Mouse (Mus musculus) liver, embryonic 13.5 days (tissue): Measurements from ENCODE around the gene Gm20458. TPM values are rescaled to one million over a fixed set of nuclear protein-coding genes. Genes with fewer than 3 reads are reported as not detected.
A peak's percentile ranks its signal among the peaks of the same experiment; 100 is the strongest.

Source experiments
- ATAC-seq: fragments of 200-750 bp; cut with Nextera tagmentation; 2 replicates; pipeline ENCODE4 v1.8.0; 2017; ENCODE audit warnings: low read depth, mild to moderate bottlenecking, moderate number of reproducible peaks, moderate library complexity
- DNase-seq: peaks from one replicate; pipeline ENCODE4 v3.0.0; 2022
- H3K27ac ChIP-seq: fragments of 300-500 bp; sonication (generic); 2 replicates; pipeline ENCODE4 v1.5.1; 2015; ENCODE audit warnings: moderate library complexity, mild to moderate bottlenecking, inconsistent platforms
- H3K27me3 ChIP-seq: fragments of 300-500 bp; sonication (generic); 2 replicates; pipeline ENCODE4 v1.6.1; 2015; ENCODE audit warnings: mild to moderate bottlenecking, inconsistent platforms
- H3K36me3 ChIP-seq: fragments of 300-500 bp; sonication (generic); 2 replicates; pipeline ENCODE4 v1.6.1; 2015; ENCODE audit warnings: mild to moderate bottlenecking, inconsistent platforms
- H3K4me1 ChIP-seq: fragments of 300-500 bp; sonication (generic); replicated peaks from 2 replicates; pipeline ENCODE4 v1.6.1; 2015; ENCODE audit warnings: inconsistent platforms
- H3K4me2 ChIP-seq: fragments of 300-500 bp; sonication (generic); 2 replicates; pipeline ENCODE4 v1.6.1; 2015; ENCODE audit warnings: inconsistent platforms, mild to moderate bottlenecking, moderate library complexity
- H3K4me3 ChIP-seq: fragments of 300-500 bp; sonication (generic); replicated peaks from 2 replicates; pipeline ENCODE4 v1.5.1; 2015; ENCODE audit warnings: mild to moderate bottlenecking, inconsistent platforms
- H3K9ac ChIP-seq: fragments of 300-500 bp; sonication (generic); 2 replicates; pipeline ENCODE4 v1.6.1; 2015; ENCODE audit warnings: mild to moderate bottlenecking, inconsistent platforms
- H3K9me3 ChIP-seq: fragments of 300-500 bp; sonication (generic); replicated peaks from 2 replicates; pipeline ENCODE4 v1.6.1; 2016; ENCODE audit warnings: inconsistent platforms
- WGBS: fragments of 180-500 bp; shearing (Covaris S2); methylation state at CpG from one replicate; pipeline ENCODE4 v1.1.7; 2015; ENCODE audit not compliant: insufficient replicate concordance; 5-methylcytosine and 5-hydroxymethylcytosine counted together
- polyA plus RNA-seq: library from polyadenylated mRNA; unstranded; fragments of >200 nt; fragmentation: Nextera tagmentation; extraction: Ambion mirVana; gene quantifications from 2 replicates; pipeline ENCODE4 v1.2.1, GENCODE M21; 2015

The Gm20458 gene
- polyA plus RNA-seq, 1 experiment from 2014 or later, result 5.7 TPM

GRCm38 (mm10) chr2:164425401-164425800 is 35.4 kb upstream of the Gm20458 start:
- 56% methylated on average over 5 of the region's 5 CpGs for WGBS
- H3K9ac ChIP-seq, result no peak overlapping the region
- DNase-seq (no peak), ATAC-seq (no peak)
- H3K27me3 ChIP-seq, result peaks cover 31% of the 10 kb centered on the region
- H3K4me2 ChIP-seq, result no peak overlapping the region
- no peak overlapping the region for H3K27ac ChIP-seq
- peaks cover 17% of the 10 kb centered on the region for H3K36me3 ChIP-seq
- no peak overlapping the region for H3K4me3 ChIP-seq
- H3K4me1 ChIP-seq, result no peaks in the 10 kb centered on the region
- no peaks in the 10 kb centered on the region for H3K9me3 ChIP-seq

- DNase-seq (no peak), ATAC-seq (0 out of 2 replicates have a peak, but pooled peaks have one; percentile 52)
- Histone ChIP-seq H3K36me3 (peaks cover 17% of the 10 kb centered on the region), H3K4me2 (no peak overlapping the region), H3K9ac (no peak overlapping the region), H3K27ac (no peak overlapping the region), H3K9me3 (no peaks in the 10 kb centered on the region), H3K4me3 (no peak overlapping the region), H3K4me1 (peaks cover 3% of the 10 kb centered on the region; the same call in 1 of the 2 replicates), H3K27me3 (peaks cover 38% of the 10 kb centered on the region)
- 20% methylated on average over 12 of the region's 12 CpGs for WGBS
Measured at GRCm38 (mm10) chr2:164426121-164426520, 34.6 kb upstream of the Gm20458 start.

GRCm38 (mm10) chr2:164426952-164427351 is 33.8 kb upstream of the Gm20458 start:
- Histone ChIP-seq H3K4me2 (no peak overlapping the region), H3K4me3 (no peak overlapping the region), H3K36me3 (peaks cover 17% of the 10 kb centered on the region), H3K27ac (no peak overlapping the region), H3K4me1 (peaks cover 7% of the 10 kb centered on the region; the same call in 1 of the 2 replicates), H3K9me3 (no peaks in the 10 kb centered on the region), H3K9ac (no peak overlapping the region), H3K27me3 (peaks cover 38% of the 10 kb centered on the region)
- 48% methylated on average over 5 of the region's 5 CpGs for WGBS
- DNase-seq (no peak), ATAC-seq (no peak)

GRCm38 (mm10) chr2:164428451-164428850 is 32.3 kb upstream of the Gm20458 start:
- DNase-seq (no peak), ATAC-seq (no peak)
- H3K27me3 ChIP-seq, result peaks cover 38% of the 10 kb centered on the region
- 34% methylated on average over 5 of the region's 5 CpGs for WGBS
- no peak overlapping the region for H3K27ac ChIP-seq
- H3K4me2 ChIP-seq, result no peak overlapping the region
- peaks cover 7% of the 10 kb centered on the region; the same call in 1 of the 2 replicates for H3K4me1 ChIP-seq
- H3K9ac ChIP-seq, result no peak overlapping the region
- H3K4me3 ChIP-seq, result no peak overlapping the region
- no peaks in the 10 kb centered on the region for H3K9me3 ChIP-seq
- H3K36me3 ChIP-seq, result peaks cover 17% of the 10 kb centered on the region

GRCm38 (mm10) chr2:164429881-164430615 is 30.7 kb upstream of the Gm20458 start:
- ATAC-seq, result no peak
- H3K4me3 ChIP-seq, result no peak overlapping the region
- 32% methylated on average over 15 of the region's 15 CpGs for WGBS
- peaks cover 43% of the 10 kb centered on the region for H3K27me3 ChIP-seq
- H3K27ac ChIP-seq, result no peak overlapping the region
- peaks cover 16% of the 10 kb centered on the region for H3K4me1 ChIP-seq
- H3K36me3 ChIP-seq, result peaks cover 8% of the 10 kb centered on the region; the same call in 1 of the 2 replicates
- no peak overlapping the region for H3K4me2 ChIP-seq
- no peak for DNase-seq
- no peak overlapping the region for H3K9ac ChIP-seq
- H3K9me3 ChIP-seq, result no peaks in the 10 kb centered on the region

GRCm38 (mm10) chr2:164430697-164431096 is 30.1 kb upstream of the Gm20458 start:
- no peak for ATAC-seq
- Histone ChIP-seq H3K27me3 (peaks cover 43% of the 10 kb centered on the region), H3K9me3 (no peaks in the 10 kb centered on the region), H3K27ac (no peak overlapping the region), H3K4me2 (peak overlapping the region; percentile 26; the same call in 1 of the 2 replicates), H3K9ac (no peak overlapping the region), H3K4me1 (peaks cover 23% of the 10 kb centered on the region), H3K4me3 (no peak overlapping the region), H3K36me3 (peaks cover 8% of the 10 kb centered on the region; the same call in 1 of the 2 replicates)
- WGBS, result 6% methylated on average over 7 of the region's 7 CpGs
- DNase-seq, result no peak

- H3K9ac ChIP-seq, result no peak overlapping the region
- WGBS, result 56% methylated on average over 9 of the region's 9 CpGs
- ATAC-seq (0 out of 2 replicates have a peak, but pooled peaks have one; percentile 41), DNase-seq (no peak)
- peak overlapping the region; percentile 77 for H3K27ac ChIP-seq
- H3K36me3 ChIP-seq, result peaks cover 4% of the 10 kb centered on the region; the same call in 1 of the 2 replicates
- H3K9me3 ChIP-seq, result no peaks in the 10 kb centered on the region
- peaks cover 29% of the 10 kb centered on the region for H3K4me1 ChIP-seq
- no peak overlapping the region for H3K4me3 ChIP-seq
- H3K27me3 ChIP-seq, result peaks cover 39% of the 10 kb centered on the region
- H3K4me2 ChIP-seq, result peak overlapping the region; percentile 44
Measured at GRCm38 (mm10) chr2:164431676-164432465, 28.9 kb upstream of the Gm20458 start.

- H3K36me3 ChIP-seq, result peaks cover 3% of the 10 kb centered on the region; the same call in 1 of the 2 replicates
- H3K4me3 ChIP-seq, result no peak overlapping the region
- no peak overlapping the region for H3K9ac ChIP-seq
- H3K4me1 ChIP-seq, result peaks cover 31% of the 10 kb centered on the region
- H3K27ac ChIP-seq, result peak overlapping the region; percentile 77
- WGBS, result 18% methylated on average over 22 of the region's 22 CpGs
- ATAC-seq (no peak), DNase-seq (no peak)
- H3K4me2 ChIP-seq, result peak overlapping the region; percentile 44
- no peaks in the 10 kb centered on the region for H3K9me3 ChIP-seq
- peaks cover 44% of the 10 kb centered on the region for H3K27me3 ChIP-seq
Measured at GRCm38 (mm10) chr2:164432541-164433191, 28.1 kb upstream of the Gm20458 start.

GRCm38 (mm10) chr2:164433278-164433895 is 27.4 kb upstream of the Gm20458 start:
- no peaks in the 10 kb centered on the region; the same call in 1 of the 2 replicates for H3K36me3 ChIP-seq
- no peak overlapping the region for H3K4me3 ChIP-seq
- peaks cover 42% of the 10 kb centered on the region for H3K27me3 ChIP-seq
- H3K9me3 ChIP-seq, result no peaks in the 10 kb centered on the region
- no peak for DNase-seq
- peak overlapping the region; percentile 77 for H3K27ac ChIP-seq
- peaks cover 31% of the 10 kb centered on the region for H3K4me1 ChIP-seq
- WGBS, result 54% methylated on average over 9 of the region's 9 CpGs
- ATAC-seq, result no peak
- H3K9ac ChIP-seq, result no peak overlapping the region
- H3K4me2 ChIP-seq, result peak overlapping the region; percentile 44

GRCm38 (mm10) chr2:164434681-164435080 is 26.1 kb upstream of the Gm20458 start:
- Histone ChIP-seq H3K27me3 (peaks cover 30% of the 10 kb centered on the region), H3K9me3 (no peaks in the 10 kb centered on the region), H3K9ac (no peak overlapping the region), H3K4me2 (peak overlapping the region; percentile 17; the same call in 1 of the 2 replicates), H3K4me1 (peaks cover 38% of the 10 kb centered on the region), H3K4me3 (no peak overlapping the region), H3K36me3 (no peaks in the 10 kb centered on the region), H3K27ac (0 out of 2 replicates have a peak overlapping the region, but pooled peaks have one; percentile 4)
- no peak for ATAC-seq
- 51% methylated on average over 3 of the region's 3 CpGs for WGBS
- DNase-seq, result no peak
